Mouse (Mus musculus): ENCODE measurements around the gene Tlk2. TPM values are rescaled to one million over a fixed set of nuclear protein-coding genes. Genes with fewer than 3 reads are reported as not detected.

Gene Tlk2
- polyA plus RNA-seq, 1 experiment: 140 TPM

DNA sequence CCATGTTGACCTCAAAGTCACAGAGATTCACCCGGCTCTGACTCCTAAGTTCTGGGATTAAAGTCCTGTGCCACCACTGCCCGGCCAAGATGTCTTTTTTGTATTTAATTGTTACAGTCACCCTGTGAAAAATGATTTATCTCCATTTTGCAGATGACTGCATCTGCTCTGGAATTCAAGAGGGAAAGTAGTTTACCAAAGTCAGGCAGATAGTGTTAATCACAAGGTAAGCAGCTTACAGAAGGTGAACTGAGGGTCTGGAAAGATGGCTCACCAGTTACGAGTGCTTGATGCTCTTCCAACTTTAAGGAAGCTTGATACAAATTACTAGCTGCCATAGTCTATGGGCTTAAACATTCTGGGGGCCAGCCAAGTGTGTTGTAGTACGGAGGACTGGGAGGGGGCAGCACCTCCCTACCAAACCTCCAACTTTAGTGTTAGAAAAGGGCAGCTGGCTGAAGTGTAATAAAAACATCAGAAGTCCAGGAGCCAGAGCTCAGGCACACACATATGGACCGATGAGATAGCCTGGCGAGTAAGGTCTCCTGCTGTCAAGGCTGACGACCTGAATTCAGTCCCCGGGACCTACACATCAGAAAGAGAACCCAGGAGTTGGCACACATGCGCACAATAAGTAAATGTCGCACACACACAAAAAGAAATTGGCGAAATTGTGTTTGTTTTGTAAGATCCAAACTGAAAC lies 33.9 kb upstream of the Tlk2 start:
- Histone ChIP-seq H3K27ac (ENCODE audit: insufficient read depth, low read length) (no peak overlapping the region), H3K36me3 (ENCODE audit: control insufficient read depth, insufficient read depth, low read length, poor library complexity, severe bottlenecking) (peaks cover 7% of the 10 kb centered on the region), H3K9ac (ENCODE audit: low read depth, poor library complexity, severe bottlenecking) (no peak overlapping the region), H3K4me3 (ENCODE audit: low read depth, low read length) (no peak overlapping the region), H3K27me3 (ENCODE audit: control insufficient read depth, insufficient read depth, low read length, poor library complexity, severe bottlenecking) (no peaks in the 10 kb centered on the region), H3K4me1 (ENCODE audit: control insufficient read depth, insufficient read depth, low read length) (no peaks in the 10 kb centered on the region), H3K9me3 (replicated peaks; ENCODE audit: control insufficient read depth, insufficient read depth, low read length, poor library complexity, severe bottlenecking) (no peaks in the 10 kb centered on the region)
- TF ChIP-seq CTCF (IDR thresholded peaks at IDR 0.05; ENCODE audit: low read depth, low read length) (no peak), POLR2A (IDR thresholded peaks at IDR 0.05; ENCODE audit: insufficient read depth, low read length) (no peak), EP300 (IDR thresholded peaks at IDR 0.05; ENCODE audit: insufficient read depth, low read depth, low read length) (no peak)

GRCm38 (mm10) chr11:105145211-105145610 lies 33.4 kb upstream of the Tlk2 start:
- Histone ChIP-seq H3K9ac (ENCODE audit: low read depth, poor library complexity, severe bottlenecking) (no peak overlapping the region), H3K27ac (ENCODE audit: insufficient read depth, low read length) (no peak overlapping the region), H3K27me3 (ENCODE audit: control insufficient read depth, insufficient read depth, low read length, poor library complexity, severe bottlenecking) (no peaks in the 10 kb centered on the region), H3K36me3 (ENCODE audit: control insufficient read depth, insufficient read depth, low read length, poor library complexity, severe bottlenecking) (peaks cover 1% of the 10 kb centered on the region; the same call in 1 of the 2 replicates), H3K9me3 (replicated peaks; ENCODE audit: control insufficient read depth, insufficient read depth, low read length, poor library complexity, severe bottlenecking) (no peaks in the 10 kb centered on the region), H3K4me3 (ENCODE audit: low read depth, low read length) (no peak overlapping the region), H3K4me1 (ENCODE audit: control insufficient read depth, insufficient read depth, low read length) (peaks cover 1% of the 10 kb centered on the region)
- no peak for TF ChIP-seq EP300 (IDR thresholded peaks at IDR 0.05; ENCODE audit: insufficient read depth, low read depth, low read length)
- no peak for TF ChIP-seq CTCF (IDR thresholded peaks at IDR 0.05; ENCODE audit: low read depth, low read length)
- no peak for TF ChIP-seq POLR2A (IDR thresholded peaks at IDR 0.05; ENCODE audit: insufficient read depth, low read length)

DNA sequence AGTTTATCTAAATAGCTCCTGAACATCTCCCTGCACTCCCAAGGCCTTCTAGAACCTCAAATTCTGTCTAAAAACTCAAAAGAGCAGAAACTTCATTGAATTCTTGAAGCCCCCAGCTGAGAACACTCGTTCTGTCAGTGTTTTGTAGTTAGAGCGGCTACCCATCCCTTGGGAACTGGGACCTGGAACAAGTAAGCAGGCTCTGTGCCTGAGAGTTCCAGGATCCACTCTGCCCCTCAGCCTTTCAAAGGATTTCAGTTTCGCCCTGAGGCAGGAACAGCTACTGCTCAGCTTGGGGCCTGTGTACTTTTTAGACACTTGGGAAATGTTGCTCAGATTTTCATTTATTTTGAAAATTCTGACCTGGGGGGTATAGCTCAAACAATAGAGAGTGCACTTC lies 32.0 kb upstream of the Tlk2 start, which contains the start of gene Gm10842:
Gm10842 (plus strand) TSS at position 301 of the 400 bp plus-strand sequence.
- no peaks in the 10 kb centered on the region for H3K27me3 ChIP-seq (ENCODE audit: control insufficient read depth, insufficient read depth, low read length, poor library complexity, severe bottlenecking)
- no peak within 1 kb of the TSS for H3K4me3 ChIP-seq (ENCODE audit: low read depth, low read length)
- peaks cover 2% of the 10 kb centered on the region for H3K4me1 ChIP-seq (ENCODE audit: control insufficient read depth, insufficient read depth, low read length)
- H3K36me3 ChIP-seq (ENCODE audit: control insufficient read depth, insufficient read depth, low read length, poor library complexity, severe bottlenecking): no peaks in the 10 kb centered on the region
- H3K27ac ChIP-seq (ENCODE audit: insufficient read depth, low read length): no peak within 1 kb of the TSS
- TF ChIP-seq CTCF (IDR thresholded peaks at IDR 0.05; ENCODE audit: low read depth, low read length) (no peak), POLR2A (IDR thresholded peaks at IDR 0.05; ENCODE audit: insufficient read depth, low read length) (no peak), EP300 (IDR thresholded peaks at IDR 0.05; ENCODE audit: insufficient read depth, low read depth, low read length) (no peak)
- no peak within 1 kb of the TSS for H3K9ac ChIP-seq (ENCODE audit: low read depth, poor library complexity, severe bottlenecking)
- no peaks in the 10 kb centered on the region for H3K9me3 ChIP-seq (replicated peaks; ENCODE audit: control insufficient read depth, insufficient read depth, low read length, poor library complexity, severe bottlenecking)

GRCm38 (mm10) chr11:105149353-105149752 lies 29.3 kb upstream of the Tlk2 start:
- Histone ChIP-seq H3K4me3 (ENCODE audit: low read depth, low read length) (no peak overlapping the region), H3K9ac (ENCODE audit: low read depth, poor library complexity, severe bottlenecking) (no peak overlapping the region), H3K36me3 (ENCODE audit: control insufficient read depth, insufficient read depth, low read length, poor library complexity, severe bottlenecking) (no peaks in the 10 kb centered on the region), H3K4me1 (ENCODE audit: control insufficient read depth, insufficient read depth, low read length) (peaks cover 10% of the 10 kb centered on the region), H3K27ac (ENCODE audit: insufficient read depth, low read length) (peak overlapping the region; percentile 22; the same call in 1 of the 2 replicates), H3K9me3 (replicated peaks; ENCODE audit: control insufficient read depth, insufficient read depth, low read length, poor library complexity, severe bottlenecking) (no peaks in the 10 kb centered on the region), H3K27me3 (ENCODE audit: control insufficient read depth, insufficient read depth, low read length, poor library complexity, severe bottlenecking) (no peaks in the 10 kb centered on the region)
- no peak for TF ChIP-seq EP300 (IDR thresholded peaks at IDR 0.05; ENCODE audit: insufficient read depth, low read depth, low read length)
- no peak for TF ChIP-seq POLR2A (IDR thresholded peaks at IDR 0.05; ENCODE audit: insufficient read depth, low read length)
- TF ChIP-seq CTCF (IDR thresholded peaks at IDR 0.05; ENCODE audit: low read depth, low read length): no peak

DNA sequence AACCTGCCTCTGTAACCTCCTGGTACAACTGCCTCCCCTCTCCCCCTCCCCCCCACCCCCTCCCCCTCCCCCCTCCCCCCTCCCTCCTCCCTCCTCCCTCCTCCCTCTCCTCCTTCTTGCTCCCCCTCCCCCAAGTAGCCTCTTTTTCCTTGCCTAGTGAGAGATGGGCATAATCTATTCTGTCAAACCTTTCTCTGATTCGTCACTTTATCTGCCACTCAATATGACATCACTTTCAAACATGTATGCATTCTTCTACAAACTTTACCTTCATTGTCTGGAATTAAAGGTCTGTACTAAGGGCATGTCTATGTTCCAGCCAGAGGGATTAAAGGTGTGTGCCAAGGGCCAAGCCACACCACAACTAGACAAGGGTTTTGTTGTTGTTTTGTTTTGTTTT lies 28.8 kb upstream of the Tlk2 start:
- Histone ChIP-seq H3K27me3 (ENCODE audit: control insufficient read depth, insufficient read depth, low read length, poor library complexity, severe bottlenecking) (no peaks in the 10 kb centered on the region), H3K4me3 (ENCODE audit: low read depth, low read length) (no peak overlapping the region), H3K4me1 (ENCODE audit: control insufficient read depth, insufficient read depth, low read length) (peaks cover 10% of the 10 kb centered on the region), H3K9me3 (replicated peaks; ENCODE audit: control insufficient read depth, insufficient read depth, low read length, poor library complexity, severe bottlenecking) (no peaks in the 10 kb centered on the region), H3K27ac (ENCODE audit: insufficient read depth, low read length) (peak overlapping the region; percentile 32; the same call in 1 of the 2 replicates), H3K36me3 (ENCODE audit: control insufficient read depth, insufficient read depth, low read length, poor library complexity, severe bottlenecking) (no peaks in the 10 kb centered on the region), H3K9ac (ENCODE audit: low read depth, poor library complexity, severe bottlenecking) (no peak overlapping the region)
- no peak for TF ChIP-seq POLR2A (IDR thresholded peaks at IDR 0.05; ENCODE audit: insufficient read depth, low read length)
- no peak for TF ChIP-seq EP300 (IDR thresholded peaks at IDR 0.05; ENCODE audit: insufficient read depth, low read depth, low read length)
- TF ChIP-seq CTCF (IDR thresholded peaks at IDR 0.05; ENCODE audit: low read depth, low read length): no peak

DNA sequence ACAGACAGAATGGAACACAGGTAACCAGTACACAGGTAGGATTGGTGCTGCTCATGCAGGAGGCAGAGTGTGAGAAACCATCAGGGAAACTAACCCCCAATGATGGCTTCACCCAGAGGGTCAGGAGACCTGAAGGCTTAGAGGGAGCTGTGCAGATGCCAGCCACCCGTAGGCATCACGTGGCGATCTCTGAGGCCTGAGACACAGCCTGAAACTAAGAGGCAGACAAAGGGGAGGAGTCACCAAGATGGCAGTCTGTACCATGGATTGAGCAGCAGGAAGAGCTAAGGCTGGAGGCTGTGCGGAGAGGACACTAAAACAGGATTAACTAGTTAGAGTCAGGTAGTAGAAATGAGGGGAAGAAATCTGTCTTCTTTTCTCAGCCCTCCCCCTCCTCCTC lies 27.9 kb upstream of the Tlk2 start:
- peak overlapping the region; percentile 4 for H3K9ac ChIP-seq (ENCODE audit: low read depth, poor library complexity, severe bottlenecking)
- peaks cover 10% of the 10 kb centered on the region for H3K4me1 ChIP-seq (ENCODE audit: control insufficient read depth, insufficient read depth, low read length)
- H3K4me3 ChIP-seq (ENCODE audit: low read depth, low read length): no peak overlapping the region
- H3K36me3 ChIP-seq (ENCODE audit: control insufficient read depth, insufficient read depth, low read length, poor library complexity, severe bottlenecking): no peaks in the 10 kb centered on the region
- H3K27me3 ChIP-seq (ENCODE audit: control insufficient read depth, insufficient read depth, low read length, poor library complexity, severe bottlenecking): no peaks in the 10 kb centered on the region
- H3K9me3 ChIP-seq (replicated peaks; ENCODE audit: control insufficient read depth, insufficient read depth, low read length, poor library complexity, severe bottlenecking): no peaks in the 10 kb centered on the region
- H3K27ac ChIP-seq (ENCODE audit: insufficient read depth, low read length): peak overlapping the region; percentile 51
- no peak for TF ChIP-seq POLR2A (IDR thresholded peaks at IDR 0.05; ENCODE audit: insufficient read depth, low read length)
- no peak for TF ChIP-seq EP300 (IDR thresholded peaks at IDR 0.05; ENCODE audit: insufficient read depth, low read depth, low read length)
- TF ChIP-seq CTCF (IDR thresholded peaks at IDR 0.05; ENCODE audit: low read depth, low read length): no peak

All from ES-Bruce4 (cell line).